In genomic region chr2:58546264-58546663, GRCm38 (mm10) we compare ENCODE assay signal across 19 mouse cellular contexts. TPM values are rescaled to one million over a fixed set of nuclear protein-coding genes. Genes with fewer than 3 reads are reported as not detected.
A peak's percentile ranks its signal among the peaks of the same experiment; 100 is the strongest.
DNase-seq lines count a peak whose midpoint lies in the region; ATAC-seq and TF ChIP-seq lines count a peak whose summit lies in the region.
"Had no signal": no experiment of that assay in that cellular context is flagged by ENCODE, and none has a peak within 500 bp of the region (broad histone marks: within the 10 kb centered on the region; RNA-seq: fewer than 3 reads in every experiment).

No protein-coding gene starts in this region.

- DNase-seq in 3134 (ENCODE audit: extremely low read depth, insufficient read length, low spot score) (peak; percentile 55), 3T3-L1 (ENCODE audit: low read depth, low spot score) (peak; percentile 83), Patski (ENCODE audit: low read depth, low spot score) (no peak)
- DNase-seq in forebrain, embryonic 10.5 days (ENCODE audit: extremely low spot score, low spot score), result no peak
- no peak for DNase-seq in left cerebral cortex, adult 18-20 months (ENCODE audit: low spot score in 2 of 2)
- DNase-seq: cerebellum, adult 18-20 months; cerebellum, adult 9-11 months; cerebellum, postnatal 36 days; heart, adult 2 months; kidney, adult 2 months had no signal

- H3K4me3 ChIP-seq in intestine, postnatal 0 days (ENCODE audit: low read depth, low read length), result no peak overlapping the region
- no peak overlapping the region for H3K4me3 ChIP-seq in forebrain, embryonic 10.5 days
- H3K4me3 ChIP-seq: embryonic facial prominence, embryonic 13.5 days; heart, adult 2 months; heart, embryonic 12.5 days; hindbrain, embryonic 12.5 days; kidney, embryonic 15.5 days had no signal

- 28% methylated on average over 7 of the region's 7 CpGs for WGBS in intestine, postnatal 0 days
- WGBS in forebrain, embryonic 10.5 days, result 94% methylated on average over 7 of the region's 7 CpGs

- no peaks in the 10 kb centered on the region for H3K9me3 ChIP-seq in intestine, postnatal 0 days (ENCODE audit: control insufficient read depth)
- no peaks in the 10 kb centered on the region for H3K9me3 ChIP-seq in forebrain, embryonic 10.5 days
- H3K9me3 ChIP-seq: embryonic facial prominence, embryonic 13.5 days; heart, embryonic 12.5 days; hindbrain, embryonic 12.5 days; kidney, embryonic 15.5 days had no signal

- H3K27me3 ChIP-seq in Patski, result no peaks in the 10 kb centered on the region
- H3K27me3 ChIP-seq in intestine, postnatal 0 days (replicated peaks; ENCODE audit: control insufficient read depth, insufficient read depth, low read length), result no peaks in the 10 kb centered on the region
- no peaks in the 10 kb centered on the region for H3K27me3 ChIP-seq in forebrain, embryonic 10.5 days (ENCODE audit: poor library complexity, severe bottlenecking)
- H3K27me3 ChIP-seq: embryonic facial prominence, embryonic 13.5 days; heart, embryonic 12.5 days; hindbrain, embryonic 12.5 days; kidney, embryonic 15.5 days had no signal

- H3K4me1 ChIP-seq in intestine, postnatal 0 days (replicated peaks; ENCODE audit: control insufficient read depth, insufficient read depth, low read length), result no peaks in the 10 kb centered on the region
- peaks cover 20% of the 10 kb centered on the region for H3K4me1 ChIP-seq in forebrain, embryonic 10.5 days

- H3K27ac ChIP-seq in intestine, postnatal 0 days (ENCODE audit: low read depth, low read length), result no peak overlapping the region
- no peak overlapping the region for H3K27ac ChIP-seq in forebrain, embryonic 10.5 days
- H3K27ac ChIP-seq: embryonic facial prominence, embryonic 13.5 days; heart, adult 2 months; hindbrain, embryonic 12.5 days; kidney, embryonic 15.5 days had no signal

- ATAC-seq in Patski, result peak; percentile 73
- ATAC-seq in intestine, postnatal 0 days, result peak; percentile 67
- ATAC-seq in granulocyte monocyte progenitor cell, adult 5-6 weeks (replicated peaks; ENCODE audit: poor library complexity, severe bottlenecking), result no peak
- ATAC-seq: forebrain, embryonic 14.5 days; hindbrain, embryonic 16.5 days; inflammation-experienced regulatory T-cells, adult 6 months had no signal

- in situ Hi-C loops in Patski (cut with MboI; ENCODE audit: low pct_unique_long_range_greater_than_20kb), result no loop called here

- POLR2A ChIA-PET in Patski (lab: Charles Lee), result interaction anchor here (0.6 kb wide), 1 partner anchor 22 kb away, joined by 5 read pairs; no protein-coding TSS in a partner anchor

- H3K36me3 ChIP-seq in intestine, postnatal 0 days (ENCODE audit: control insufficient read depth, insufficient read depth), result no peaks in the 10 kb centered on the region
- 0 out of 2 replicates have a peak, but pooled peaks cover 4% of the 10 kb centered on the region for H3K36me3 ChIP-seq in forebrain, embryonic 10.5 days (replicated peaks)
- H3K36me3 ChIP-seq: embryonic facial prominence, embryonic 13.5 days; heart, embryonic 12.5 days; hindbrain, embryonic 12.5 days; kidney, embryonic 15.5 days had no signal

- H3K9ac ChIP-seq in intestine, postnatal 0 days (ENCODE audit: low read depth, low read length), result no peak overlapping the region
- H3K9ac ChIP-seq: embryonic facial prominence, embryonic 13.5 days; heart, embryonic 12.5 days; hindbrain, embryonic 12.5 days; kidney, embryonic 15.5 days had no signal

- H3K4me2 ChIP-seq in intestine, postnatal 0 days (replicated peaks; ENCODE audit: low read depth), result no peak overlapping the region
- H3K4me2 ChIP-seq: embryonic facial prominence, embryonic 13.5 days; heart, embryonic 12.5 days; hindbrain, embryonic 12.5 days; kidney, embryonic 15.5 days had no signal

- TF ChIP-seq CTCF in Patski (IDR thresholded peaks at IDR 0.05), result no peak
- no peak for TF ChIP-seq CTCF in intestine, postnatal 0 days (IDR thresholded peaks at IDR 0.05; ENCODE audit: low read depth)

- CTCF ChIA-PET in Patski (lab: Charles Lee), result interaction anchor here (1.0 to 1.3 kb wide), 3 partner anchors 18 to 23 kb away, joined by 3 to 6 read pairs (median 6); partner anchors contain the start of genes Acvr1 and Upp2

RNA-seq across cellular contexts. Expression of gene Acvr1, which starts 20.7 kb away (rescaled TPM):
- 23.3 TPM for polyA plus RNA-seq in Patski (2021)
- 4.6 and 5.0 TPM in 2 replicates for polyA plus RNA-seq in intestine, postnatal 0 days (2015; fragmentation: Nextera tagmentation; extraction: Ambion mirVana)
- 3.0 and 3.5 TPM in 2 replicates for polyA plus RNA-seq in forebrain, embryonic 10.5 days (2016; fragmentation: Nextera tagmentation; extraction: Ambion mirVana)
- 10 to 100 TPM; 32.2 to 32.8 TPM for total RNA-seq in left cerebral cortex, adult 18-20 months (2021)
- total RNA-seq in granulocyte monocyte progenitor cell, adult 5-6 weeks (2014; fragmentation: Nextera tagmentation), result 2.9 and 3.9 TPM in 2 replicates
- 0.78 and 0.88 TPM in 2 replicates for total RNA-seq in granulocyte monocyte progenitor cell, adult 5-6 weeks (2017)

RNA-seq across cellular contexts. Expression of gene Upp2, which starts 20.8 kb away (rescaled TPM):
- 3.6 TPM for polyA plus RNA-seq in Patski (2021)
- polyA plus RNA-seq in intestine, postnatal 0 days (2015; fragmentation: Nextera tagmentation; extraction: Ambion mirVana), result 3.8 TPM in 2 replicates
- polyA plus RNA-seq in forebrain, embryonic 10.5 days (2016; fragmentation: Nextera tagmentation; extraction: Ambion mirVana), result 3.9 and 4.5 TPM in 2 replicates
- total RNA-seq in left cerebral cortex, adult 18-20 months (2021), result 10 to 100 TPM; 32.6 to 35.2 TPM
- 0.09 TPM in 1 of 2 replicates, not detected in the other for total RNA-seq in granulocyte monocyte progenitor cell, adult 5-6 weeks (2014; fragmentation: Nextera tagmentation)
- total RNA-seq in granulocyte monocyte progenitor cell, adult 5-6 weeks (2017), result not detected in 2 replicates

Comparison
In these comparisons a context has a peak if more than half of its experiments do, and no peak if none do; other contexts are left out.
1. DNase-seq: peak in 3134 (single experiment) and 3T3-L1 (single experiment); none in Patski (single experiment), forebrain, embryonic 10.5 days (single experiment) and left cerebral cortex, adult 18-20 months (0 of 2).